Mouse (Mus musculus): ENCODE data around the gene Gm20390.
"Not testable (repeated sequence)": the region's sequence is repeated elsewhere in the genome, so short reads cannot be mapped to it uniquely, and the experiment has no call there.

The Gm20390 gene

DNA sequence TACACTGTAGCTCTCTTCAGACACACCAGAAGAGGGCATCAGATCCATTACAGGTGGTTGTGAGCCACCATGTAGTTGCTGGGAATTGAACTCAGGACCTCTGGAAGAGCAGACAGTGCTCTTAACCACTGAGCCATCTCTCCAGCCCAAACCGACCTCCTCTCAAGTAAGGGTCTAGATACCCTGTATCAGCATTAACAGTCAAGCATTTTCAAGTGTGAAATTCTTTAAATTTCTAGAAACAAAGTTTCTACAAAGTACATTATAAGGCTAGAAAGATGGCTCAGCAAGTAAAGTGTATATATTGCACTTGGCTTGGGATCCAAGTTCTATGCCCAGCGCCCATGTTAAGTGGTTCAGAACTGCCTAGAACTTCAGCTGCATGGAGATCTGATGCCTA lies 53.1 kb downstream of the Gm20390 start:
- in situ Hi-C loops (cut with MboI; ENCODE audit: low pct_unique_long_range_greater_than_20kb in 1 of 2, low sequenced_read_pairs in 2 of 2, unreplicated experiment in 1 of 2), result not testable (repeated sequence)

DNA sequence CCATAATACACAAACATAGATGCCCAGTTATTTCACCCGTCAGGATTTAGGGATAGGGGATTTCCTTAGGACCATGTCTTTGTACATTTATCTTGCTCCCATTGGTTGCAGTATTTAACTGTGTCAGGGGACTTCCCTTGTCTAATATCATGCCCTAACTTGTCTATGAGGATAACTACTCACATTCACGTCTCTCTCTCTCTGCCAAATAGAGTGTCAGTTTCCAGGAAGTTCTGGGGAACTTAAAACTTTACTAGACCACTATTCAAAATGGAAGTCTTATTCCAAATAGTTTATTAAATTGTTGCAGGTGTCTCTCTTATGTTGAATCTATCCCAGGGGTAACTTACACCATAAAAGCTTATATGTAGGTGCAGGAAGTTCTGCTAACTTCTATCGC lies 56.5 kb downstream of the Gm20390 start:
- in situ Hi-C loops (cut with MboI; ENCODE audit: low pct_unique_long_range_greater_than_20kb in 1 of 2, low sequenced_read_pairs in 2 of 2, unreplicated experiment in 1 of 2), result no loop called here

DNA sequence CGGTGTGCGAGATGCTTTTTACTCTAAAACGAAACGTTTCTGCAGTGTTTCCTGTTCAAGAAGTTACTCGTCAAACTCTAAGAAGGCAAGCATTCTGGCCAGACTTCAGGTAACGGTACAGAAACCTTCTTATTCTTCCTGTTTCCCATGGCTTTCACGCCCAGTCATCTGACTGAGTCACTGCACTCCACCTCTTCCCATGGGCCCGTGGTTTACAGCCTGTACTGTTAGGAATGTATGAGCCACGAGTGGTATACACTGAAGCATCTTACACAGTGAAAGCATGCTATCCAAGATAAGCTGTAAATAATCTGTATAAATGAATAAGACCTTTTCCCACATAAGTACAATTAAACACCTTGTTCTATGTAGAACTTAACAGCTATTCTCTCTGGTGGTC lies 59.3 kb downstream of the Gm20390 start:
- in situ Hi-C loops (cut with MboI; ENCODE audit: low pct_unique_long_range_greater_than_20kb in 1 of 2, low sequenced_read_pairs in 2 of 2, unreplicated experiment in 1 of 2), result no loop called here

DNA sequence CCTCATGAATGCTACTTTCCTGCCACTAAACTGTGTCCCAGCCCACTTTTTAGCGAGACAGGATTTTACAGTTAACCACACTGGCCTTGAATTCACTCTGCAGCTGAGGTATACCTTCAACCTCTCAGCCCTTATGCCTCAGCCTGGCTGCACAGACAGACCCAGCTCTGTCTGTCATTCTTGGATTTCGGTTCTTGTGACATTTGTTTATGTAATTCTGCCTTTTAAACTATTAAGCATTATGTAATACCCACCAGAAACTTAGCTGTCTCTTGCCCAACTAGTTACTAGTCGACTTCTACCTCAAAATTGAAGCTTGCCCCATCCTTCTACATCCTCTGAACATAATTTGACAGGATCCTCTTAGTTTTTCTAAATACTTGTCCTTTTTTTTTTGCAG lies 60.3 kb downstream of the Gm20390 start:
- in situ Hi-C loops (cut with MboI; ENCODE audit: low pct_unique_long_range_greater_than_20kb in 1 of 2, low sequenced_read_pairs in 2 of 2, unreplicated experiment in 1 of 2), result no loop called here

DNA sequence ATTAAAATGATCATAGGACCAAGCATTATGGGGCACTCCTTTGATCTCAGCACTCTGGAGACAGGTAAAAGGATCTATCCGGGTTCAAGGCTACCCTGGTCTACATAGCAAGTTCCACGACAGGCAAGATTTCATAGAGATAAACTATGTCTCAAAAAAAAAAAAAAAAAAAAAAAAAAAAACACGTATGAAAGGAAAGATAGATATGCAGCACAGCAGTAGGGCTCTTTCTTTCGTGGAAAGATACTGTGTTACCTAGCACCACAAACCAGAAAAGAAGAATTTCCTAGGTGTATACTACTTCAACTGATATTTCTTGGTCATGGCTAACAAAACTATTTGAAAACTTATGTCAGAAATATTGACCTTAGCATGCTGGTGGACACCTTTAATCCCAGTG lies 61.3 kb downstream of the Gm20390 start:
- in situ Hi-C loops (cut with MboI; ENCODE audit: low pct_unique_long_range_greater_than_20kb in 1 of 2, low sequenced_read_pairs in 2 of 2, unreplicated experiment in 1 of 2), result no loop called here

All from mouse embryonic stem cell (cell line).